Mouse (Mus musculus): ENCODE results near the gene Slc51b.

DNA sequence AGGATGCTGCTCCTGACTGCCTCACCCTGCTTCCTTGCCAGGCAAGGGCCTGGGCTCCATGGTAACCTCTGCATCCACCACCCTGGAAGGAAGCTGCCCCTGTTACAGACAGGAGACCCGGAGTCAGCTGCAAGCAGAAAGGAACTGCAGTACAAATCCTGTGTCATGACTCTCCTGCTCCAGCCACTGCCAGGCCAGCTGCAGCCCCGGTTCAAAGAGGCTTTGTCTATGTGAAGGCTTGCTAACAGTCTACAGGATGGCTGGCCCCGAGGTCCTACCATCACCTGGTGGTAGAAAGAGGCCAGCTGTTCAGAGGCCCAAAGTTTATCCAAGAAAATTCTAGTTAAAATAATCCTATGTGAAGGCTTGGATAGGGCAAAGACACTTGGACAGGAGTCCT lies 11.4 kb downstream of the Slc51b start:
- TF ChIP-seq CTCF (IDR thresholded peaks at IDR 0.05; ENCODE audit: control insufficient read depth, insufficient read depth, insufficient read length) (no peak), MAX (IDR thresholded peaks at IDR 0.05) (no peak), MYOD1 (IDR thresholded peaks at IDR 0.05; ENCODE audit: control insufficient read depth, insufficient read length, low read depth) (no peak), CEBPB (IDR thresholded peaks at IDR 0.05; ENCODE audit: low read depth) (no peak), USF1 (IDR thresholded peaks at IDR 0.05; ENCODE audit: low read depth) (no peak), MYOG (IDR thresholded peaks at IDR 0.05; ENCODE audit: control insufficient read depth, extremely low read depth, insufficient read length) (no peak)
